Mouse (Mus musculus): ENCODE results near the gene Nup153.

Gene Nup153

DNA sequence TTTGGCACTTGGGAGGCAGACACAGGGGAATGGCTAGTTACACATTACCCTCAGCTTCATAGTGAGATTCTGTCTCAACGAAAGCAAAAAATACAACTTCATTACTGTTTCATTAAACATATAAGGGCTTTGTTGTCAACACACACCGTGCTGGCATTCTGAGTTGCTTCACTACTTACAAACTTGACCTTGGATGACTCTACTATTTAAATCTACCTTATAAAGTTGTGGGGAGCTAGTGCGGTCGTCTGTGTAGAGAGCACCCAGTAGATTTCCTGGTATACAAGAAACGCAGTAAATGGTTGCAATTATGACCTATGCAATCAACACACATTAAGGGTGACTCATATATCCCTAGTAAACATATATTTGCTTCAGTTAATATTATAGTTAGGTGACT, 671 bp upstream of the Nup153 start:
- DNase-seq, result no peak

DNA sequence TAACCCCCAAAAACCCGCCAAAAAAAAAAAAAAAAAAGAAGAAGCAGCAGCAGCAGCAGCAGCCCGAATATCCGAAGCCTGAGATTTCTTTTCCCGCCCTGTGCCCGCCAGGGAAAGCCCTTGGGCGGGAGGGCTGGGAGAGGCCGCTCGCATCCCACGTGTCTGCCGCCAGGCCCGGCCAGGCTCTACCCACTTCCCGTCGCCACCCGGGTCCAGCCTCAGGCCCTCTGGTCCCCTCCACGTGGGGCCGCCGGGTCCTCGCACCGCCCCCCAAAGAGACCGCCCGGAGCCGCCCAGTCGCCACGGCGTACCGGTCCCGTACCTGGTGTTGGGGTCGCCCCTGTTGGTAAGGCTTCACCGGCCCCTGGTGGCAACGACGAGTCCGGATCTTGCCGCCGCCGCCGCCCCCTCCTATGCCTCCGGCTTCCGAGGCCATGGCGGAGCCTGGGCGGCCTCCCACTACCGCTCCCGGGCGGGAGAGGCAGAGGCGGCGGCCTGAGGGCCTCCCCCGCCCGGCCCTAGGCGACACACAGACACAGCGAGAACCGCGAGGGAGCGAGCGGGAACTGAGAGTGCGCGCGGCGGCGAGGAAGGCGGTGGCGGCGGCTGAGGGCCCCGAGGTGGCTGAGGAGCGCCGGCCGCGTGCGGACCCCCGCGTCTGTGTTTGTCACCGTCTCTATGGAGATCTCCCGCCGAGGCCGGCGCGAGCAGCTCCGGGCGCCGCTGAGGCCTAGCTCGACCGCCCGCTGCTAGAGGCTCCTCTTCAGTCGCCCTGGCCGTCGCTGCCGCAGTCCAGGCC, 503 bp downstream of the Nup153 start:
- DNase-seq, result peak; percentile 67 to 79

DNA sequence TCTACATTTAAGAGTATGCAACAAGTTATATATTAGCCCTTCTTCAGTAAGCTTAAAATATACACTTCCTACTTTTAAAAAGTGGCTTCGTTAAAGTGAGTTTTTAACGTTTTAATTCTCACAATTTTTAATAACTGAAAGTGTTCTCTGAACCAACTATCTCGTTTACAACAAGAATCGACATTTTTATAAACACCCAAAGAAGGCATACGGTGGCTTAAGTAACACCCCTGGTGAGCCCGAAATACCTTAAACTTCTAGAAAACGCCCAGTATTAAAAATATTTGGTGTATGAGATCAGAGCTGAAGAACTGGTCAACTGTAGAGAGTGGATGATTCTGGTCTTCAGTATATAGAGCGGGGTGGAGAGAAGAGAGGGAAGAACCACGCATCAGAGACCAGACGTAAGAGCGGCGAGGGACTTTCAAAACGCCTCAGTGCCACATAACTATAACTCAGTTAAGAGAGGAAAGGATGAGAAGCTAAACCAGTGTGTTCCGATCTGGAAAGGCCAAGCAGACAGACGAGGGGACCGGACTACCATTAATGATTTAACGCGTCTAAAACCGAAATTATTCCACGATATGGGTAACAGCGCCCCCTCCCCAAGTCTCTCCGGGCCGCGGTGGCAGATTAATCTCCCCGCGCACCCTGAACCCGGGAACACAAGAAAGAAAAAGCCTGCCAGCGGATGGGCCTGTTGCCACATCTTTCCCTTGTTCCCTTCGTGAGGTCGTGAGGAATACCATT, 1.3 kb downstream of the Nup153 start:
- DNase-seq, result peak; percentile 42 to 45

DNA sequence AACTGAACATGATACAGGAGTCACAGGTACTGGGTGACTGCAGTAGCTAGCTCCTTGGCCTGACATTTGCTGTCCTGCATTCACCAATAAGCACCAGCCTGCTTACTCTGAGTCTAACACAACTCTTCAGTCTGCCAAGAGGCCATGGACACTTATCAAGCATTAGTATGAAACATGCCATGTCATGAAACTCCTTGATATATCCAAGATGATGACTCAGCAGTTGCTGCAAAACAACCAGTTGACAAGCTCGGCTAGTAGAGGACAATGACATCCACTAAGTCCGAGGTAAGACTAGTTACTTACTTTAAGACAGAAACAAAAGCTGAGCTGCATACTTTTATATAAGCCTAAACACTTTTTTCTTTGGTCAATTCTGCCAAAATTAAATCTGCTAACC, 2.5 kb downstream of the Nup153 start:
- no peak for DNase-seq

DNA sequence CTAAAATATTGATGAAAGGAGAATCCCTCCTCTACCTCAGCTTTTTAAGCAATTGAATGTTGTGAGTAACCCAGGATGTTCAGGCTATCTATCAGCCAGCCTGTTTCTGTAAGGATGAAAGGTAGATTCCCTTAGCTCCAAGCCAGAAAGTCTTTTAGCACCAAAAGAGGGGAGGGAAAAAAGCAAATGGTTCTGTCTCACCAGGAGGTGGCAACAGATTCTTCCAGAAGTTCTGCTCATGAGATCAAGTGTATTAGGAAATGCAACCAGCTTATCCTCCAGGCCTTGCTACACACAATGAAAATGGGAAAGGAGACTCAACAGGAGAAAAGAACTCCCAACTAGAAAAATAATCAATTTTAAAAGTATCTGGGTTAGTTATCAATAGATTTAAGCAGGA, 3.4 kb downstream of the Nup153 start:
- DNase-seq, result no peak

DNA sequence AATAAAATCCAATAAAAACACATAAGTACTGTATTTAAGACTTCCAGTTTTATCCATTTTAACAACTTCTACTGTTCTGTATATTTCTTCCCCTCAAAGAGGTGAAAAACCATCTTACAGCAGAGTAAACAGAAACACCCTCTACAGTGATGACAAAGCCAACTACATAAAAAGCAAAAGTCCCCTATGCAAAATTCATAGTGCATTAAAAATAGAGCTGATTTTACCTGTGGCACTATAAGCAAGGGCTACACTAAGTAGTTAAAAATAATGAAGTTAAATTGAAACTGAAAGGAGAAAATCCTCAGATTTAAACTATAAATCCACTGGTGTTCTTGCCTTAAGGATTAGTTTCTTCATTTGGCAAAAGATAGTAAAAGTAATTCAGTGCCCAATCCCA, 6.7 kb downstream of the Nup153 start:
- DNase-seq, result no peak

DNA sequence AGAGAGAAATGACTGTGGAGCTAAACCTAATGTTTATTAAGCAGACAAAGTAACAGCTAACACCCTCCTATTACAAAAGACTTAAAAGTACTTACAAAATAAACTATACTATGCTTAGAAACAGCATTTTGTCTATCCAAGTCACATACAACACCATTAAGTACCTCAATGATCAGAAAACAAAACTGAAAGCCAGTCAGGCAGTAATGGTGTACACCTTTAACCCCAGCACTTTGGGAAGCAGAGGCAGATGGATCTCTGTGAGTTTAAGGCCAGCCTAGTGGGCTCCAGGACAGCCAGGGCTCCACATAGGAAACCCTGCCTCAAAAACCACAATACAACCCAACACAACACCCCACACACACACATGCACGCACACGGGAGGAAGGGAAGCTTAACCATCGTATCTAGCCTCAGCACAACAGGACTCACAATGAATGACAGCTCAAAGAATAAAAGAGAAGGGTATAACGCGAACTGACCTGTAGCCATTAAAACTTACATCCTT, 8.8 kb downstream of the Nup153 start:
- no peak for DNase-seq

DNA sequence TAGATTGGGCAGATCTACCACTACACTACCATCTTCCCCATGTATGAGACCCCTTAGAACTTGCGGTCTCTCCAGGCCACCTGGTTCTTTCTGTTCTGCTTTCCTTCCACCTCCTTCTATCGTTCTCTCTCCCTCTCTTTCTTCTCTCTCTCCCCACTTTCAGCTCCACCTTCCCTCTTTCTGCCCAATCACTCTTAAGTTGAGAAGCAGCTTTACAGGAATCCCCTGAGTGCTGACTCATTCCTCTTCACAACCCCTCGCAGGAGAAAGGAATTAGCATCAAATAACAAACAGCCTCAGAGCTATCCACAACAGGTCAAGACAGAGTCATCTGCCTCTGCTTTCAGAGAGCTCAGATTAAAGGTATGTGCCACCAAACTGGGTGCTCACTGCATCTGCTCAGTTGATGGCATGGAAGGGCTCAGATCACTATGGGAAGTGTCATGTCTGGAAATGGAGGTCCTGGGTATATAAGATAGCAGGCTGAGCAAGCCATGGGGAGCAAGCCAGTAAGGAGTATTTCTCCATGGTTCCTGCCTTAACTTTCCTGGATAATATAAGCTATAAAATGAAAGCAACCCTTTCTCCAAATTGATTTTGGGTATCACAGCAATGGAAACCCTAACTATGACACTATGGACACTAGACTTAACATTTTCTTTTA, 11.6 kb downstream of the Nup153 start:
- no peak for DNase-seq

DNA sequence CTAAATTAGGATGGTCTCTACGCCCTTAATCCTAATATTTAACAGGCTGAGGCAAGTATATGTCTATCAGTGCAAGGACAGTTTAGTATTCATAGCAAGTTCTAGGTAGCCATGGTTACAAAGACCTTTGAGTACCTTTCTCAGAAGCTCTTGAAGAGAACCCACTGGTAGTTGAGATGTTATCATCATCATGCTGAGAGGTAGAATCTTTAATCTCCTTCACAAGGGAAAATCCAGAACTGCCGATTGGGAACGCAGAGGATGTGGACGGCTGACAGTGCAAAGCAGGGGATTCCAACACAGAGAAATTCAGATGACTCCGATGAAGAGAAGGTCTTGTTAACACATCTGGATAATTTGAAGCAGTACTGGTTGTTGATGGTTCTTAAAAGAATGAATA, 14.3 kb downstream of the Nup153 start:
- no peak for DNase-seq

DNA sequence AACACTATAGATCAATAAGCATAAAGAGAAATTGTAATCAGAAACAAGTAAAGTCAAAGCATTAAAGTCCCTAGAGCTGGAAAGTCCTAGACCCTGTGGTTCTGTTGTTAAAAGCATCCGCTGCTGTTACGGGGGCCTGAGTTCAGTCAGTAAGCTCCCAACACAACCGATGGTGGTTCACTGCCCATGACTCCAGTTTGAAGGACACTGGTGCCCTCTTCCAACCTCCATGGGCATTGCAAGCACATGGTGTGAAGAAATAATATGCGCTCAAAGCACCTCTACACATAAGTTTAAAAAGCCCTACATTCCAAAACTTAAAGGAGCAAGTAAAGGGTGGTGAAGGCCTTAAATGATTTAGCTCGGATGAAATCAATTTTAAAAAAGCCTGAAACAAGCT, 24.6 kb downstream of the Nup153 start:
- peak; percentile 25 to 38 for DNase-seq

DNA sequence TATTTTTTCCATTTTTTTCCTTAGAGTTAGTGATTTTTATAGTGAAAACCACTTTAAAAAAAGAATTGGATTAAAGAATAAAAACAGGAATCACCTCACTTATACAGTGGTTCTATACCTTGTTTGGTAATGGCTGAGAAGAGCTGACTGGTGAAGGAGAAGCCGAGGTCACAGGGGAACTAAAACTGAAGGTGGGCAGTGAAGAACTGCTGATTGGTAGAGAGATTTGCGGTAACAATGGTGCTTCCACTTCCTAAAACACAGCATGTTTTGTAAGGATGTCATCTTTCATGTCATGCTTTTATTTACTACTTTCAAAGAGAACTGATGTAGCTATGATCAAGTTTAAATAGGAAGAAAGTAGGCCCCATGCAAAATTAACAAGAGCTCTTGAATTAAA, 26.3 kb downstream of the Nup153 start:
- DNase-seq, result no peak

DNA sequence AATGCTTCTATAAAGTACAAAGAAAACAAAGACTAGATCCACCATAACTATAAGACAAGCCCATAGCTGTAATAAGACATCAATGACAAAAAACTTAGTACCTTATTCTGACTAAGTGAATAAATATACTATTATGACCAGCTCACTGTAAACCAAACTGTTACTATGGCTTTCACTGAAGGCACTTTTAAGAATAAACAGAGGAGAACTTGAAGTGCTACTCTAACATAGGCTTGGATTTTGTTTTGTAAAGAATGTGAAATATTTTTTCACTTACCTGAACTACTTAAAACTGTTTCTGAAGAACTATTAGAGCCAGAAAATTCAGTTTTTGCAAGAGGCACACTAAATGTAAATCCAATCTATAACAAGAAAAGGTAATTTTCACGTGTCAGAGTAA, 28.4 kb downstream of the Nup153 start:
- DNase-seq, result no peak

DNA sequence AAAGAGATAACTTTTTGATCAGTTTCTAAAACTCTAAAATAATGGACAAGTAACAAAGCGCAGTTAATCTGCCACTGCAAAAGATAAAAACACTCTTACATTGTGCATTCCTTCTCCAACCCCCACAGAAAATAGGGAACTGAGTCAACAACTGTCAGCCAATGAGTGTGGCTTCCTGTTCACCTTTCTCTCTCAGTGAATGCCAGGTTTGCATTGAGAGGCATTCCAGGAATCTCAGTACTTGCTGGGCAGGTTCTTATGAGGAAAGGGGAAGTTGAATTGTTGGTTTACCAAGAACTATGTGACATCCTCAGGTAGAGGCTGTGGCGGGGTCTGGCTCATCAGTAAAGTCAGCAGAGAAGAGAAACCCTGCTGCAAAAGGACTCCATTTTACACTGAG, 31.0 kb downstream of the Nup153 start:
- no peak for DNase-seq

DNA sequence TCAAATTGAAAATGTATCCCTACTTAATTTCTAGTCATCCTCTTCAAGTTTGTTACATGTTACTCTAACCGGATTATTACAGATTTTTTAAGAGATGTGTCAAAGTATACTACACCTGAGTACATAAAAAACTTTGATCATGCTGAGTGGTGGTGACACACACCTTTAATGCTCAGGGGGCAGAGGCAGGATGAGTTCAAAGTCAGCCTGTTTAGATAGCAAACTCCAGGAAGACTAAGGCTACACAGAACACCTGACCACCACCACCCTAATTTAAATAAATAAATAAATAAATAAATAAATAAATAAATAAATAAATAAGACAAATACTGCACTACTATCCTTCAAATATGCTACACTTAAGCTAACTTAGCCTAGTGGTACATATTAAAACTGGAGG, 31.8 kb downstream of the Nup153 start:
- DNase-seq, result no peak

DNA sequence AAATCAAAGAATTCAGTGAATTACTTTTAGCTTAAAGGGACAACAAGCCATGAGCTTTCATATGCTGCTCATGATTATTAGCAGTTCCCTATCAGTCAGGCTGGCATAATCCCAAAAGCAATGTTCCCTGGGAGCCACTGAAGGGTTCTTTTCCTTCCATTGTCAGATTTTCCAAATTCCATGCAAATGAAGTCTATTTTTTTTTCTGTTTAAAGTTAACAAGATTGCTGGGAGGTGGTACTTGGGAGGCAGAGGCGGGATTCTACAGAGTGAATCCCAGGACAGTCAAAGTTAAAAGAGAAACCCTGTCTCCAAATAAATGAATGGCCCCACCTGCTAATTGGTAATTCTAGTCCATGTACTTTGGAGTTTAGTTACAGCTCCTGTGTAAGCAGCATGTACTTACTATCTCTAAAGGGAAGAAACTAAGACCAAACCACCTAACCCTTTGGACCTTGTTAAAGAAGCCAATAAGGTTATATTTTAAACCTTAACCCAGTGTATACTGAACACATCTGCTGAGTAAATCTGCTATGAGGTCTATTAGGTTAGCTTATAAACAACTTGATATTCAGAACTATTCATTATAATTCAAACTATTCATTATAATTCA, 32.3 kb downstream of the Nup153 start:
- no peak for DNase-seq

DNA sequence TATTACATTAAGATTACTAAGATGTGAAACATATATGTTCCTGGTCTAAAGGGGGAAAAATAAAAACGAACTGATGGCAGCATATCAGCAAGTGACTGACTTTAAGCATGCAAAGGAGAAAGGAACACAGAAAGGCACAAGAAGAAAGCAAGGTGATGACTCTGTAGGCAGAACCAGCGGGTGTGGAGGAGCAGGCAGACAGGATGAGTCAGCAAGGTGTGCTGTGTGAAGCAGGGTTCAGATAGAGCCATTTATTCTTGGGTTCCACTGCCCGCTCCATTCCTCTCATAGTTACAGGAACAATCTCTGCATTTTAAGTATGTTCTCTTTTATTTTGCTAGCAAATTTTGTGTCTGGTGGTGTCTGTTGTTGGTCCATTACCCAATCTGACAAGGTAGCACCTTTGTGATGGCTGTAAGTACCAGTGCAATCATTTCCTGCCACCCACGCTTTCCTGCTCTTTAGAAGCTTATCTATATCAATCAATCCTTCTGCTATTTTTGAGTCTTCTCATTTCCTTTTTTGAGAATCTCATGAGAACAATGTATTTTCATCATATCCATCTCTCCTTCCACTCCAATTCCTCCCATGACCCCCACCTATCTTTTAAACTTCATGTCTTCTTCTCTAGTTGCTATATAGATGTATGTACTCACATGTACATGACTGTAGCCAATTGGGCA, 37.0 kb downstream of the Nup153 start:
- DNase-seq, result no peak

DNA sequence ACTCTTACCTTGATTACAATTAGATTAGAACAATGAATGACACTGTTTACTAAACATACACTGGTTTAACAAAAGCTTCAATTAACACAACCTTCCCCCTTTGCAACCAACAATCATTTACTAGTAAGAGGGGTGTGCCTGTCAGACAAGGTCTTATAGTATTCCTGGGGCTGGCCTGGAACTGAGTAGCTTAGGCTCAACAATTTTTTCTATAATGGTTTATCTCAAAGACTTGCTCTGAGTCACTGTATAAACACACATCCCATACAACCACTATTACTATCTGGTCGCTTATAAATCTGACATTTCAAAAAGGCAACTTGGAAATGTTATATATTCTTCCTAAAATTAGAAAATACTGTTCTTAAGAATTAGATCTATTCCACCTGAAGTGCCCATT, 44.4 kb downstream of the Nup153 start:
- no peak for DNase-seq

DNA sequence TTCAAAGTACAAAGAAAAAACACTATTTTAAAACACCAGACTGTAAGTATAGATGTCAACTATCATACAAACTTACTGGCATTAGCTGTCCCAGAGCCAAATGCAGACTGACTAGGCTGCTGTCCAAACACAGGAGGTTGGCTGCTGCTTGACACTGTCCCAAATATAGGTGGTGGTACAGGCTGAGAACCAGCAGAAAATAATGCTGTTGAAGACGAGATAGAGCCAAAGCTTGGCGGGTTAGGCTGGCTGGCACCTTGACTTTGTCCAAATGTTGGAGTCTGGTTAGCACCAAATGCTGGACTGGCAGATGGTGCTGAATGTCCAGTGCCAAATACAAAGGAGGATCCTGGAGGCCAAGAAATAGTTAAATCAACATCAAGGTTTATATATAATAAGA, 44.8 kb downstream of the Nup153 start:
- DNase-seq, result no peak

DNA sequence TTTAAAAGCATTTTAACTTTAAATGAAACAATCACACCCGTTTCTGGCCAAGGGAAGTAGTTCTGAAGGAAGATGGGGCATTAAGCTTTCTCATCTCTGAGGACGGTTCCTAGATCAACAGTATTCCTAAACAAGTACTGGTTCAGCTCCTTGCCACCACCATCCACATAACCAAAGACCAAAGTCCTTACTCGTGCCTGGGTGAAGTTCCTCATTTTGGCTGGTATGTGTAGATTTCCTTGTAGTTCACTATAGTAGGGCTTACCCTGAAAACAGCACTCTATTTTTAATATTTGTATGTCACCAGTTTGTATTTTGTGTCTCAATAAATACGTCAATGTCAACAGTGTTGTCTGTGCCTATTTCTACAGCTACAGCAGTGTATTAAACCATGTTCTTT, 50.0 kb downstream of the Nup153 start:
- DNase-seq, result no peak

DNA sequence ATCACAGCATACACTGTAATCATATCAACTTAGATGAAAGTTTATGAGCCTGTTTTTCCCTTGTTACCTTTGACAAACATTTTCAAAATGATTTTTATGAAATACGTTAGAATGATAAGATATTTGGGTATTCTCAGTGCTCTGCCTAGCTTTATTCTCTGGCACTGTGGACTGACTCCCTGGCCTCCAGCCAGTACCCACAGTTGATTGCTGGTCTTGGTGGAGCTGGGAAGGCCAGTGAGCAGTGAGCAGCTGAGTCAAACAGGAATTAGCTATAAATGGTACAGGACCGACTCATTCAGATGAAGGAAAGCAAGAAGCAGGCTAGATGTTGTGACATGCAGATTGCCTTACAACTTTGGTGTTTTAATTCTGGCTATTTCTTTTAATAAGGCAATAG, 53.1 kb downstream of the Nup153 start:
- DNase-seq, result no peak

DNA sequence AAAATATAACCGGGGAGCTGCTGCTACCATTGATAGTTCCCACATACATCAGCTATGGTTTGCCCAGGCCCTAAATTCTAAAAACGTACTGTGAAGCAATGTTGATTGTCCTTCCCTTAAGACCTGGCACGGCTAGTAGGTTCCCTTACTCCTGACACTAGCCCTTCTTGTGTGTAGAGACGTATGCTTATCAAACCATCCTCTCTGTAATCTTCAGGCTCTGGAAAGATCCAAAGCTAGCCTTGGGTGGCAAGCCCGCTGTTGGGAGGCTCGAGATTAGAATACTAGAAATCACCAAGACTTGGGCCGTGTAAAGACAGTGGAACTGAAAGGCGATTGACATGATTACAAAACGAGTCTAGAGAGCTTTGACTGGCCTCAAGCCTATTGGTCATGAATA, 57.2 kb downstream of the Nup153 start:
- DNase-seq, result no peak

DNA sequence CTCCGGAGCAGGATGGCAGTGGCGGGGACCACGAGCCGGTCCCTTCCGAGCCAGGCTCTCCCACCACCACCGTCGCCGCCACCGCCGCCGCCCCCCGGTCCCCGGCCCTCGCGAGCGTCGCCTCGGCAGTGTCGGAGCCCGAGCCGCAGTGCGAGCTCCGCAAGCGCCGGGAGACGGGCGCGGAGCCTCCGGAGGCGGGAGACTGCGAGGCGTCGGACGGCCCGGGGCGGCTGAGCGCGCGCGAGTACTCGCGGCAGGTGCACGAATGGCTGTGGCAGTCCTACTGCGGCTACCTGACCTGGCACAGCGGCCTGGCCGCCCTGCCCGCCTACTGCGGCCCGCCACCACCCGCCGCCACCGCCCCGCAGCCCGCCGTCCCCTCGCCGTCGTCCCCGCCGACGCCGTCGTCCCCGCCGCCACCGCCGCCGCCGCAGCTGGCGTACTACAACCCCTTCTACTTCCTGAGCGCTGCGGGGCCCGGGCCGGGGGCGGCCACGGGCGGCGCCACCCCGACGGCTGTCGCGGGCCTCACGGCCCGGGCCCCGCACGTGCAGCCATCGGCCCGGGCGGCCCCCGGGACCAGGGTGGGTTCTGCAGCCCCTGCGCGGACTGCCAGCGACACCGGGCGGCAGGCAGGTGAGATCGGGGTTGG, 58.0 kb downstream of the Nup153 start:
- peak; percentile 54 to 71 for DNase-seq

Measured in thymus, postnatal 36 days (tissue).